Mouse (Mus musculus) neural tube, embryonic 13.5 days (tissue): ENCODE data around the gene Ceacam1. TPM values are rescaled to one million over a fixed set of nuclear protein-coding genes. Genes with fewer than 3 reads are reported as not detected.
A peak's percentile ranks its signal among the peaks of the same experiment; 100 is the strongest.
"Not testable (repeated sequence)": the region's sequence is repeated elsewhere in the genome, so short reads cannot be mapped to it uniquely, and the experiment has no call there.

Experiments
- ATAC-seq: fragments of 200-750 bp; cut with Nextera tagmentation; 2 replicates; pipeline ENCODE4 v1.8.0; 2017; ENCODE audit warnings: low read depth, mild to moderate bottlenecking, moderate TSS enrichment, moderate library complexity
- H3K27ac ChIP-seq: fragments of 300-500 bp; sonication (generic); replicated peaks from 2 replicates; pipeline ENCODE4 v1.5.1; 2015; ENCODE audit warnings: moderate library complexity, mild to moderate bottlenecking, inconsistent platforms
- H3K27me3 ChIP-seq: fragments of 300-500 bp; sonication (generic); 2 replicates; pipeline ENCODE4 v1.6.1; 2015; ENCODE audit warnings: mild to moderate bottlenecking, inconsistent platforms
- H3K36me3 ChIP-seq: fragments of 300-500 bp; sonication (generic); 2 replicates; pipeline ENCODE4 v1.6.1; 2015; ENCODE audit warnings: mild to moderate bottlenecking, inconsistent platforms
- H3K4me1 ChIP-seq: fragments of 300-500 bp; sonication (generic); replicated peaks from 2 replicates; pipeline ENCODE4 v1.6.1; 2015; ENCODE audit warnings: inconsistent platforms
- H3K4me2 ChIP-seq: fragments of 300-500 bp; sonication (generic); 2 replicates; pipeline ENCODE4 v1.6.1; 2015; ENCODE audit warnings: inconsistent platforms, mild to moderate bottlenecking, moderate library complexity
- H3K4me3 ChIP-seq: fragments of 300-500 bp; sonication (generic); 2 replicates; pipeline ENCODE4 v1.5.1; 2015; ENCODE audit warnings: mild to moderate bottlenecking, inconsistent platforms
- H3K9ac ChIP-seq: fragments of 300-500 bp; sonication (generic); 2 replicates; pipeline ENCODE4 v1.6.1; 2015; ENCODE audit warnings: moderate library complexity, mild to moderate bottlenecking, inconsistent platforms
- H3K9me3 ChIP-seq: fragments of 300-500 bp; sonication (generic); 2 replicates; pipeline ENCODE4 v1.6.1; 2016; ENCODE audit warnings: inconsistent platforms
- WGBS: fragments of 180-500 bp; shearing (Covaris S2); methylation state at CpG from one replicate; pipeline ENCODE4 v1.1.7; 2015; 5-methylcytosine and 5-hydroxymethylcytosine counted together
- polyA plus RNA-seq: library from polyadenylated mRNA; unstranded; fragments of >200 nt; fragmentation: Nextera tagmentation; extraction: Ambion mirVana; gene quantifications from 2 replicates; pipeline ENCODE4 v1.2.1, GENCODE M21; 2015

Gene Ceacam1
- polyA plus RNA-seq, 1 experiment from 2014 or later: 1.5 TPM

DNA sequence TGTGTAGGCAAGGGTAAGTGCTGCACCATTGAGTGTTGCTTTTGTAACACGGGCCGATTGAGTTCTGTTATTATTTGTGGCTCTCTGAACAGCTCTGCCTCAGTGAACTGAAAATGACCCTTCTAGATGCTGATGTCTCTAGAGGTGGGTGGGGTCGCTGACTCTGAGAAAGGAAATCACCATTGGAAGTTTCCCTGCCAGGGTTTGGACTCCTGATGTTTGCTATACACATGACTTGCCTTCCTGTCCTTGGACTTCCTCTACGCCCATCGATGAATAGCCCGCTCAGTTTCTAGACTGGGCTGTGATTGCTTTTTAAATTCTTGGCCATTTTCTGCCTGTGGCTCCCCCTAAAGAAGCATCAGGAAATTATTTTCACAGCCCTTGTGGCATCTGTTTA lies 41.2 kb downstream of the Ceacam1 start:
- 84% methylated on average over 6 of the region's 6 CpGs for WGBS
- no peak overlapping the region for H3K27ac ChIP-seq
- H3K4me2 ChIP-seq: no peak overlapping the region
- no peaks in the 10 kb centered on the region for H3K9me3 ChIP-seq
- H3K4me1 ChIP-seq: peaks cover 12% of the 10 kb centered on the region
- H3K9ac ChIP-seq: no peak overlapping the region
- no peaks in the 10 kb centered on the region for H3K36me3 ChIP-seq
- no peak overlapping the region for H3K4me3 ChIP-seq
- no peak for ATAC-seq
- H3K27me3 ChIP-seq: no peaks in the 10 kb centered on the region

DNA sequence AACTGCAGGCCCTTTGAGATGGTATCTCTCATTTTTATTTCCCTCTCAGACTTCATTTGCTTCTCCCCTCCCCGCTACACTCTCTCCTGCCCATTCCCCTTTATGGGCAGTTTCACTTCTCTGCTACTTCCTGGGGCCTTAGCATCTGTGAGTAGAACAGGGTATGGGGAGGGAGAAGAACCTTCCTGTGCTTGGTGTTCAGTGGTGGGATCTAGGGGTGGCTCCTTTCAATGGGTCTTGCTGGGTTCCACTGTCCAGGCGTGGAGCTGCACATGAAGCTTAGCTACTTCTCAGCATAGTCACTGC lies 41.9 kb downstream of the Ceacam1 start:
- H3K9me3 ChIP-seq: no peaks in the 10 kb centered on the region
- 83% methylated on average over 2 of the region's 2 CpGs for WGBS

DNA sequence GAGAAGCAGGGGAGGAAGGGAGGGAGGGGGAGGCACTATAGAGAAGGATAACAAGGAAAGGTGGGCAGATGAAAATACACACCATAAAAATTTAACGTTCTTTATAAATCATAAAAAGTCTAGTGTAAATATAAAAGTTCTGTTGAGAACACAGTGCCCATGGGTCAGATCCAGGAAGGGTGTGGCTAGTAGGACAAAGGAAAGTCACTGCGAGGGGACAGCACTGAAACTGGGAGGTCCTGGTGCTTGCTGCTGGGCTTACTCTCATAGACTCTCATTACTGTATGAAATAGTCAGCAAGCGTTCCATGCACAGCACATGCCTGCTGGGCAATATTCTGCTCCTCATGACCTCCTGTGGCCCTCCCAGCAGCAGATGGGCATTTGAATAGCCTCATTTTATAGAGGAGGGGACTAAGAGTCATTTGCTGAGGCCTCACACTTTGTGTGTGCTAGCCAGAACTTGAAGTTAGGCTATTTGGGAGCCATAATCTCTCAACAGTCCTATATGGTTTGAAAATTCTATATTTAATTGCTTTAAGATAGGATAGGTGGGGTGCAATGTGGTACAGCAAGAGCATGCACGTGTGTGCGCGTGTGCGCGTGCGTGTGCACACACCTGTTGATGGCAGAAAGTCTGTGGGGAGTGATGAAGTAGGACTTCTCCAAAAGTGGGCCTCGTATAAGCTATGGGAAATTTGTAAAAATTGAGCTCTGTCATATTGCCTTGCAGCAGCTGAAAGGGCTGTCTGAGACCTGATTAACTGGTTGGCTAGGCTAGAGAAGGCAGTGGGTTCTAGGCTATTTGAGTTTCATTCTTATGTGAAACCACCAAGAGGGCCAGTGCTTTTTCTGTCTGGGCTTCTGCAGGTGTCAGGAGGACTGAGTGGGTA lies 42.5 kb downstream of the Ceacam1 start:
- ATAC-seq: no peak
- WGBS: 86% methylated on average over 10 of the region's 10 CpGs
- H3K27ac ChIP-seq: no peak overlapping the region
- H3K4me3 ChIP-seq: no peak overlapping the region
- H3K9ac ChIP-seq: no peak overlapping the region
- H3K36me3 ChIP-seq: no peaks in the 10 kb centered on the region
- H3K9me3 ChIP-seq: no peaks in the 10 kb centered on the region
- H3K4me2 ChIP-seq: no peak overlapping the region
- peaks cover 12% of the 10 kb centered on the region for H3K4me1 ChIP-seq
- no peaks in the 10 kb centered on the region for H3K27me3 ChIP-seq

More for the DNA sequence above, 41.9 kb downstream of the Ceacam1 start:
- Histone ChIP-seq H3K4me1 (peaks cover 12% of the 10 kb centered on the region), H3K27ac (no peak overlapping the region), H3K9ac (no peak overlapping the region), H3K36me3 (no peaks in the 10 kb centered on the region), H3K4me2 (no peak overlapping the region), H3K4me3 (no peak overlapping the region), H3K27me3 (no peaks in the 10 kb centered on the region)
- no peak for ATAC-seq

DNA sequence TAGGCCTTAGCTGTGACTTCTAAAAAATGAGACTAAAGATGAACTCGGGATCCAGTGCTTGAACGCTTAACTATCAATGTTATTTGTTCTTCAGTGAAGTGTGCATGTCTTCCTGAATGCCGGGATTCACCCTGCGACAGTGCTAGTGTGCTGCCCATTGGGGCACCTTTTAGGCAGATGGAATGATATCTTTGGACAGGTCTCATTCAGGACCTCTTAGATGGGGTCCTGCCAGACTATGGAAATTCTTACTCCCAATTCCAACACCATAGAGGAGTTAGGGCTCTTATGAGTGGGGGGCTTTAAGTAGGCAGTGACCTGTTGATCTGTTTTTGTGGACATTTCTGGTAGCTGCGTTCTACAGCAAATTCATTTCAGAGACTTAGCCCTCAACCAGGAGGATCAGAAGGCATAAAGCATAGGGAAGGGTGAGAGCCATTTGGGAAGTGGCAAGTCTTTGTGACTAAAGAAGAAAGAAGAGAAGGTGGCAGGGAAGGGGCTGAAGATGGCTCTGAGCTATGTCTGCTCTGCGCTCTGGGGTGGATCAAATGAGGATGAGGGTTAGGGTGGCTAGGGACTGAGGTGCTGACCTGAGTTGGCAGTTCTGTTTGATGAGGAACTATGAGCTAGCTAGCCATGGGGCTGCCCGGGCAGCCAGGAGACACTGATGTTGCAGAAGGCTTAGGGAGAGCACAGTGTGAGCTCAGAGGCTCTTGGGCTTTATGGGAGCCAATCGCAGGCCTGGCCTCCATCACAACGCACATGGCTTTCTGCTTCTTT lies 43.4 kb downstream of the Ceacam1 start:
- Histone ChIP-seq H3K27ac (peak overlapping the region; percentile 28; the same call in 1 of the 2 replicates), H3K4me3 (no peak overlapping the region), H3K4me2 (no peak overlapping the region), H3K4me1 (peaks cover 12% of the 10 kb centered on the region), H3K36me3 (no peaks in the 10 kb centered on the region), H3K9ac (no peak overlapping the region), H3K27me3 (no peaks in the 10 kb centered on the region), H3K9me3 (no peaks in the 10 kb centered on the region)
- 89% methylated on average over 9 of the region's 9 CpGs for WGBS
- no peak for ATAC-seq

DNA sequence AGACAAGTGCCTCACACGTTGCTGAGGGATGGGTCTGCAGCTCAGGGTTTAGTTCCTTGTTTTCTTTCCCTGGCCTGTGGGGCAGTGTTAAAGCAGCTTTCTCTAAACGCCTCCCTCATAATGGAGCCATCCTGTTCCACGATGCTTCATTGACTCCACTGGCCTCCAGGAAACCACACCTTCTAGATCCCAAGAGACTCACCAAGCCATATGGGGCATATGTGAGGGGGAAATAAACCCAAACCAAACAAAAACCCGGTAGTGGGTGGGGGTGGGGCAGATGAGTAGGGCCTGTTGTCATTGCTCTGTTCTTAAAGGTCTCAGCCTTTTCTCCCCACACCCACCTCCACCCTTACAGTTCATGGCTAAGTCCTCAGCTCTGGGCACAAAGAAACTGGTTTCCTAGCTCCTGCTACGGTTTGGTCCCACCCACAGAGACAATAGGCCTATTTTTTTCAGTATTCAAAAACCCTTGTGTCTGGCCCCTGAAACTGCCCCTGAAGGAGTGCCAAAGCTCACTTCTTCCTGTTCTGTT lies 44.3 kb downstream of the Ceacam1 start:
- ATAC-seq: no peak; the same call in 1 of the 2 replicates

DNA sequence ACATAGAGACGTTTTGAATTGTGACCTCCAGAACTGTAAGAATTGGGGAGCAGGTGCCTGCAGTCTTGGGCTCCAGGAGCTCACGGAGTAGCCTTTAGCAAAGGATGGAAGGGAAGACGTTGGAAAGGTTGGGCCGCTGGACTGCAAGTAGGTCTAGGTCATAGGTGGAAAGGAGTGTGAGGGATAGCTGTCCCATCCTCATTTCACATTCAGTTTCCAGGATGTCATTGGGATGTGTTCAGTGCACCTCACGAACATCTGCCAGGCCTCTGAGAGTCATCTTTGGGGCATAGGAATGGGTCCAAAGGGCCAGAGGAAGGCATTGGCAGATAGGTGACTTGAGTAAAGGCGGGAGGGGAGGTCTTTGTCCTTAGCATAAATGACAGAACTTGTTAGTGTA lies 45.0 kb downstream of the Ceacam1 start:
- no peaks in the 10 kb centered on the region for H3K36me3 ChIP-seq
- H3K4me1 ChIP-seq: peaks cover 12% of the 10 kb centered on the region
- no peak overlapping the region for H3K9ac ChIP-seq
- 89% methylated on average over 6 of the region's 6 CpGs for WGBS
- no peak overlapping the region for H3K4me3 ChIP-seq
- ATAC-seq: no peak
- no peaks in the 10 kb centered on the region for H3K9me3 ChIP-seq
- H3K4me2 ChIP-seq: no peak overlapping the region
- no peak overlapping the region for H3K27ac ChIP-seq
- H3K27me3 ChIP-seq: no peaks in the 10 kb centered on the region

More for the DNA sequence above, 44.3 kb downstream of the Ceacam1 start:
- H3K27me3 ChIP-seq: no peaks in the 10 kb centered on the region
- H3K4me3 ChIP-seq: no peak overlapping the region
- no peaks in the 10 kb centered on the region for H3K9me3 ChIP-seq
- H3K4me1 ChIP-seq: peaks cover 12% of the 10 kb centered on the region
- no peaks in the 10 kb centered on the region for H3K36me3 ChIP-seq
- WGBS: 6% methylated on average over 5 of the region's 5 CpGs
- no peak overlapping the region for H3K9ac ChIP-seq
- H3K4me2 ChIP-seq: no peak overlapping the region
- peak overlapping the region; percentile 28; the same call in 1 of the 2 replicates for H3K27ac ChIP-seq

DNA sequence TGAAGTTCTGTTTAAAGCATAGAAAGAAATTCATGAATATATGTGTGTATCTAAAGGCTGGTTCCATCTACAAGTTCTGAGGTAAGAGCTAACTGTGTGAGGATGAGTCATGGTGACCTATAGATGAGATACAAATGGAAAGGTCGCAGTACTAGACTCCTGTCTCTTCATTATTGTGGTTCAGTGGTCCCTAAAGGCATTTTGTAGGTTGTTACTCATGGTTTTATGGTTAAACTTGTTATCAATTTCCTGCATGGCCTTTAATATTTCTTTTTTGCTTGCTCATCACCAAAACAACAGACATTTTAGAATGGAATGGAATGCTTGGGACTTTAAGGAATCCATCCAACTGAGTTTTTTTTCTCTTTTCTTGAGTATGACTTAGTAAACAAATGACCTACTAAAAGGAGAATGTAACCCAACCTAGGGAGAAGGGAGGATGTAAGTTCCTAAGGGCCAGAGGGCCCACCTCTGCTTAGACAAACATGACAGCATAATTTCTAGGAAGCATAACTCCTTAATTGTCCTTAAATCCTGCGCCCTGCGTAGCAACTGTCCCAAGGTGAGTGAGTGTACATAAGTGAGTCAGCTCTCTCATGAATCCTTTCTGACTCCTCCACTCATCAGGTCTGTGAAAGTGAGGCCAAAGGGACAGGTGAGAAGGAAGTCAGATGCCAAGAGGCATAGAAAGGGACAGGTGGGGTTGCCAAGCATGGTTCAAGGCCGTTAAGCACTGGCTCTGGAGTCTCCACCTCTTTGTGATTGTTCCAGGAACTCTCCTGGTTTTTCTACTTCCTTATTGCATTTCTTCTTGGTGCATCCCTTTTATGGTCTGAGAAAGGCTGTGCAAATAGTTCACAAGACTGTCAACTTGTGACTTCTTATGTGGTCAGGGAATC lies 47.3 kb downstream of the Ceacam1 start:
- WGBS: 85% methylated on average over 4 of the region's 4 CpGs
- Histone ChIP-seq H3K4me3 (no peak overlapping the region), H3K27ac (no peak overlapping the region), H3K4me2 (no peak overlapping the region), H3K36me3 (no peaks in the 10 kb centered on the region), H3K4me1 (peaks cover 12% of the 10 kb centered on the region), H3K9ac (no peak overlapping the region), H3K27me3 (no peaks in the 10 kb centered on the region), H3K9me3 (no peaks in the 10 kb centered on the region)
- ATAC-seq: no peak

DNA sequence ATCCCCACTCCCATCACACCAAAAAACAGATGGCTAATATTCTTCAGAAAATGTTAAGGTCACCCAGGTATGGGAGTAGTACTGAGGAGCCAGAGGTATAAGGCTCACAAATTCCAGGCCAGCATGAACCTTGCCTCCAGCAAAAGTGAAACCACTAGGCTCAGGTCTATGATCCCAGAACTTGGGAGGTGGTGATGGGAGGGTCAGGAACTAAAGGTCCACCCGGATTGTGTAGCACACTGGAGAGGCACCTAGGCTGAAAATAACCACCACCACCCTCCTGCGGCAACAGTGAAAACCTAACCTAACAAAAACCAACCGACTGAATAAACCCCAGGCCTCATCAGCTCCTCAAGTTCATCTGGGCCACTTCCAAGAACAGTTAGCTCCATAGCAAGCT lies 49.1 kb downstream of the Ceacam1 start:
- 97% methylated on average over 3 of the region's 3 CpGs for WGBS
- H3K27me3 ChIP-seq: no peaks in the 10 kb centered on the region
- H3K4me1 ChIP-seq: peaks cover 6% of the 10 kb centered on the region
- no peak for ATAC-seq
- H3K36me3 ChIP-seq: no peaks in the 10 kb centered on the region
- H3K4me3 ChIP-seq: no peak overlapping the region
- H3K4me2 ChIP-seq: no peak overlapping the region
- no peak overlapping the region for H3K27ac ChIP-seq
- H3K9me3 ChIP-seq: no peaks in the 10 kb centered on the region
- H3K9ac ChIP-seq: no peak overlapping the region

DNA sequence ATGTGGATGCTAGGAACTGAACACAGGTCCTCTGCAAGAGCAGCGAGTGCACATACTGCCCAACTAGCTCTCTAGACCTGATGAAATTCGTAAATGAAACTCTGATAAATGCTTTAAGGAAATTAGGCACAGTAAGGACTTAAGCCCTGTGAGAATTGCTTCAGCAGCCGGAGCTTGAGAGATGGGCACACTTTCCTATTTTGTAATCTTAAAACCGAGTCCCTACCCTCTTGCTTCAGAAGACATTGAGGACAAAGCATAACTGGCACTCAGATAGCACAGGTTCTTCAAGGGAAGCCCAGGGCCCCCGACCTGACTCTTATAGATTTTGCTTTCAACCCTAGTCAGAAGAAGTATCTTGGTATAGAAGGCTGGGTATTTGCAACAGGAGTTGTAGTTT lies 50.3 kb downstream of the Ceacam1 start:
- no peaks in the 10 kb centered on the region for H3K9me3 ChIP-seq
- no peak overlapping the region for H3K27ac ChIP-seq
- ATAC-seq: no peak

DNA sequence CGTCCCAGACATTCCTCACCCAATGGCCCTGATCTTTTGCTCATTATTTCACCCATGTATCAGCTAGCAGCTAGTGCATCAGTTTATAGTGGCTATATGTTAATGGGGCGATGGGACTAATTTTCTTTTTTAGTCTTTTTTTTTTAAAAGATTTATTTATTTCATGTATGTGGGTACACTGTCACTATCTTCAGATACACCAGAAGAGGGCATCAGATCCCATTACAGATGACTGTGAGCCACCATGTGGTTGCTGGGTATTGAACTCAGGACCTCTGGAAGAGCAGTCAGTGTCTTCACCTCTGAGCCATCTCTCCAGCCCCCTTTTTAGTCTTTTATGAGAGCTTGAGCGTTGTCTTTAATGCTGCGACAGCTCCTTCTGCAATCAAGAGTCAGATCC lies 51.0 kb downstream of the Ceacam1 start:
- ATAC-seq, H3K4me3 ChIP-seq, H3K4me2 ChIP-seq, H3K36me3 ChIP-seq, H3K9ac ChIP-seq, H3K4me1 ChIP-seq, H3K27ac ChIP-seq, H3K27me3 ChIP-seq, H3K9me3 ChIP-seq: not testable (repeated sequence)
- WGBS: 89% methylated on average over 4 of the region's 4 CpGs

More for the DNA sequence above, 50.3 kb downstream of the Ceacam1 start:
- no peaks in the 10 kb centered on the region for H3K36me3 ChIP-seq
- WGBS: 85% methylated on average over 5 of the region's 5 CpGs
- H3K4me2 ChIP-seq: no peak overlapping the region
- no peaks in the 10 kb centered on the region for H3K4me1 ChIP-seq
- H3K27me3 ChIP-seq: peaks cover 10% of the 10 kb centered on the region; the same call in 1 of the 2 replicates
- no peak overlapping the region for H3K4me3 ChIP-seq
- no peak overlapping the region for H3K9ac ChIP-seq

DNA sequence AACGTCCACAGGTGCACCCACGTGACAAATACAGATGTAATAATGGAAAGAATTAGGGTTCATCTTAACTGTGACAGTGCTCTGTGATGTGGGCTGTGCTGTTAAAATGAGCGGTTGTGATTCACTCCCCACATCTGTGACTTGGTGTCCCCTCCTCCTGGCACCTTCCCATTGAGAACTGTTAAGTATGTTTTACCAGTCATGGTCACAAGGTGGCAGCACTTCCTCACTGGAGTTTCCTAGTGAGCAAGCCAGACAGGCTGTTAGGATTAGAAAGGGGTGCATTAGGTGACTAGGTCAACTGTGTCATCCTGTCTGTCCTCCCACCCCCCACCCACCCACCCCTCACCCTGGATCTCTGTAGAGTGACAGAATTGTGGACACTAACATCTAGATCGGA lies 53.0 kb downstream of the Ceacam1 start:
- no peak overlapping the region for H3K27ac ChIP-seq
- H3K4me3 ChIP-seq: no peak overlapping the region
- 39% methylated on average over 4 of the region's 4 CpGs for WGBS
- H3K9ac ChIP-seq: no peak overlapping the region
- no peaks in the 10 kb centered on the region for H3K9me3 ChIP-seq
- no peak overlapping the region for H3K4me2 ChIP-seq
- ATAC-seq: peak; percentile 62
- H3K4me1 ChIP-seq: no peaks in the 10 kb centered on the region
- peaks cover 10% of the 10 kb centered on the region; the same call in 1 of the 2 replicates for H3K27me3 ChIP-seq
- H3K36me3 ChIP-seq: no peaks in the 10 kb centered on the region
